Mouse (Mus musculus) lung, postnatal 14 days (tissue): ENCODE measurements around the gene Sh3bgrl.
"Not testable (repeated sequence)": the region's sequence is repeated elsewhere in the genome, so short reads cannot be mapped to it uniquely, and the experiment has no call there.

Source experiments
- DNase-seq: peaks from one replicate; pipeline ENCODE4 v3.0.0; 2021

The Sh3bgrl gene

DNA sequence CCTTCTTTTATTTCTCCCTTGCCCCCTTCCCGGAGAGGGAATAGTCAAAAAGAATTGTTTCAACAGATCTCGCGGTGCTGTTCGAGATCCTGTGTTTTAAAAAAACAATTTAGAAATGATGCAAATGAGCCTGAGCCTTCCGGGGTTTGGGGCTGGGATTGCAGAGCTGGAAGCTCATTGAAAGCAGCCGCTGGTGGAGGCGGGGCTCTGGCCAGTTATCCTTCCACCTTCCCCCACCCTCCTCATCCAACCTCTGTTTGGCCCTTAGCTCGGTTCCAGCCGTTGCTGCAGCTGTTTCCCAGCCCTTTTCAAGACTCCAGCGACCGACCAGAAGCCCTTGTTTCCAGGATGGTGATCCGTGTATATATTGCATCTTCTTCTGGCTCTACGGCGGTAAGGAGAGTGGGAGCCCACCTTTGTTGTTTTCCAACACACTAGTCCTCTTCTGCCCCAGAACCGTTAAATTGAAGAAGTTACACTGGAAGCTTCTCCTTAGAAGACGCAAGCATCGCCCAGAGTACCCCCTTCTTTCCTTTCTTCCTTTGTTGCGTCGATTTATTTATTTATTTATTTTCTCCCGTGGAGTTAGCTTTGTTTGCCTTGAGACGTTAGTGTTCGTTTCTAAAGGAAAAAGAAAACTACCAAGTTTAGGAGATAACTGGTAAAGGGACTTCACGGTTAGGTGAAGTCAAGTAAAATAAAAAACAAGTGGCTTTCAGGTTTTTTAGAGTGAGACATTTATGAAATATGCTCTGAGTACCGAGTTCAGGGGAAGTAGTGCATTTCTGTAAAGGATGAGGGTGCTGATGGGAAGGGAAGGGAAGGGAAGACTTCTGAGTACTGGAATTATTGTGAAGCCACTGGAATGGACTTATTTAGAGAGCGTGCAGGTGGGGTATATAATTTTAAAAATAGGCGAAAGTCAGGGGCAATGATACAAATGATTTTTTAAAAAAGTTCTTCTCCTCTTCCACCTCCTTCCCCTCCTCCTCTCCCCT, at the start of gene Sh3bgrl:
Gene Sh3bgrl (plus strand): TSS at position 121 of the 998 bp plus-strand sequence.
- DNase-seq = peak; percentile 75

DNA sequence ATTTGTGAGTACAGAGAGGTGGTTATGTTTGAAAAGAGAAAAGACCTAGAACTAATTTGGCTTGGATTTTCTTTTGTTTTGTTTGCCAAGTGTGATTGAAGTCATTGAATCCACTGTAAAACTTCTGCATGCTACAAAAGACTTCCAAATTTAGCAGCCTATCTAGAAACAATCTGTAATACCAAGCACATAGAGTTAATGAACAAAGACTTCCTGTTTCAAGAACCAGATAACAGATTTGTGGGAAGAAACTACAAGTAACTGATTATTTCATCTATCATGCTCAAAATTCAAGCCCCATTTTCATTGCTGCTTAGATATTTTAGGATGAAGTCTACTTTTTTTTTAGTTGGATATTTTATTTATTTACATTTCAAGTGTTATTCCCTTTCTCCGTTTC, 47.4 kb upstream of the Sh3bgrl start:
- DNase-seq = no peak

DNA sequence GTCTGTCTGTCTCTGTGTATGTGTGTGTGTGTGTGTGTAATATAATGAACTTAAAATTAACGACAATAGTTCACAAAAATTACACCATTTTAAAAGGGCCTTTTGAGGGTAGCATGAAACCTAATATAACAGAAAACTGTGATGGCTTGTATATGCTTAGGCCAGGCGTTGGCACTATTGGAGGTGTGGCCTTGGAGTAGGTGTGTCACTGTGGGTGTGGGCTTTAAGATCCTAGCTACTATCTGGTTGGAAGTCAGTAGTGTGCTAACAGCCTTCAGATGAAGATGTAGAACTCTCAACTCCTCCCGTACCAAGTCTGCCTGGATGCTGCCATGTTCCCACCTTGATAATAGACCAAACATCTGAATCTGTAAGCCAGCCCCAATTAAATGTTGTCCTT, 23.4 kb upstream of the Sh3bgrl start:
- no peak for DNase-seq

GRCm38 (mm10) chrX:109075716-109076115, 19.4 kb upstream of the Sh3bgrl start:
- no peak for DNase-seq

- DNase-seq = peak; percentile 14
Observed at GRCm38 (mm10) chrX:109076355-109076754, 18.8 kb upstream of the Sh3bgrl start.

DNA sequence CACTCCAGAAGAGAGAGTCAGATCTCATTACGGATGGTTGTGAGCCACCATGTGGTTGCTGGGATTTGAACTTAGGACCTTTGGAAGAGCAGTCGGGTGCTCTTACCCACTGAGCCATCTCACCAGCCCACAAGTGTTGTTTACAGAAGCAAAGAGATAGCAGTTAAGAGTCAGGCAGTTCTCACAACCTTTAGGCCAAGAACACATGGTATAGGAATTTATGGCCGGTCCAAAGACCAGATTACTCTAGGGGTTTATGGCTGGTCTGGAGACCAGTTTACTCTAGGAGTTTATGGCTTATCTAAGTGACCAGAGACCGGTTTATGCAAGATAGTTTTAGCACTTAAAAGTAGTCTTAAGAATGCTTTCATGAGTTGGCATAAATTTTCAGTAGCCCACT, 15.8 kb upstream of the Sh3bgrl start:
- not testable (repeated sequence) for DNase-seq

- DNase-seq = no peak
Observed at GRCm38 (mm10) chrX:109087073-109087472, 8.1 kb upstream of the Sh3bgrl start.

GRCm38 (mm10) chrX:109094800-109095199, 365 bp upstream of the Sh3bgrl start:
- DNase-seq = no peak

- DNase-seq = no peak
Observed at GRCm38 (mm10) chrX:109098511-109098910, 3.3 kb downstream of the Sh3bgrl start.

DNA sequence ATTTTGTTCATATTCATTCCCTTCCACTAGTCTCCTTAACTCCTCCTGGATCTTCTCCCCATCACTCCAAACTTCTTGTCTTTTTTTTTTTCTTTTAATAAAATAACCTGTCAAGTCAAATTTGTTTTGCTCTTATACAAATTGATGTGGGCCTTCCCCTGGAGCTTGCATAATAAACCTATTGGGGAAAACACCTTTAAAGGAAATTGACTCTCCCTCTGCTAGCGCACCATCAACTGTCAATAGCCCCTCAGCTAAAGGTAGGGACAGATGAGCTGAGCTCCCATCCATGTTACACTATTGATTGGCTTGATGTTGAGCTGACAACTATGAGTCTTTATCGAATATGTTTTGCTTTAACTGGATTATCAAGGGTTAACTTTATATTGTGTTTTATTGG, 5.3 kb downstream of the Sh3bgrl start:
- no peak for DNase-seq

DNA sequence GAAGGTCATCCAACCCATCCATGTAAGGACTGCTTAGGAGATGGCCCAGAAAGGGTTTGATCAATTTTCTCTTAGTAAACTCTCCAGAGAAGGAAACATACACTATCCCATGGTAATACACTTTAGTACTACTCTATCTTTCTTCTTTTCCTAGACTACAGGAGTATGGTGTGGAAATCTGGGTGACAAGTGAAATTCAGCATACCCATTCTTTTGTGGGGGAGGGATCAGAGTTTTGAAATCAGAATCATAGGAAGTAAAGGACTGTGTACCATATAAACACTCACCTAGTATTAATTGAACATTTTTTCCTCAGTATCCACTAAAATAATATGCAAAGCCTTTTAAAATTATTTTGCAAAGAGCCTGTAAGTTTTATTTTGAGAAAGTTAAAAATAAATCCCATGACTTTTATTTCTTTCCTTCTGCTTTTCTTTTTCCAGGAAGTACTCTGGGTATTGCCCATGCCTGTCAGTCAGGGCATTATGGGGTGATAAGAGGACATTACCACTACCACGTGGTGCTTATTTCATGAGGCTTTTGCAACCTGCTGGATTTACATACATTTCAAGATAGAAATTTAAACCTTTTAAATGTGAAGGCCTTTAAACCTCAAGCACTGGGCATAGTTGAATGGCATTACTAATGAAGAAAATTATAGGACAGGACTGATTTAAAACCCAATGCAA, 13.1 kb downstream of the Sh3bgrl start:
- no peak for DNase-seq

DNA sequence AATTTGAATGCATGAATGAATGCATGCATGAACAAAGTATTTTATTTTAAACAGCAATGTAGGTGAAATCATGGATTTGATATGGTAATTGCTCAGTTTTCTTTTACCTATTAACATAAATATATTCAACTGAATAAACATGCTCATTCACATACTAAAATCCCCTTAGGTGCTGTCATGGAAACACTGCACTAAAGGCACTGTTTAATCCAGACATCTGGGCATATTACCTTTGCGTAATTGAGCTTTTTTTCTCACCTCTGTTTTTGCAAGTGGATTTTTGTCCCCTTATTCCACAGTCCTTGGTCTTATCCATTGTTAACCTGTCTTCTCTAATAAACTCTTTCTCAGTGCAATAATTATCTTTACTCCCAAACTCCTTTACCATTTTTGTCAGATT, 17.7 kb downstream of the Sh3bgrl start:
- no peak for DNase-seq

DNA sequence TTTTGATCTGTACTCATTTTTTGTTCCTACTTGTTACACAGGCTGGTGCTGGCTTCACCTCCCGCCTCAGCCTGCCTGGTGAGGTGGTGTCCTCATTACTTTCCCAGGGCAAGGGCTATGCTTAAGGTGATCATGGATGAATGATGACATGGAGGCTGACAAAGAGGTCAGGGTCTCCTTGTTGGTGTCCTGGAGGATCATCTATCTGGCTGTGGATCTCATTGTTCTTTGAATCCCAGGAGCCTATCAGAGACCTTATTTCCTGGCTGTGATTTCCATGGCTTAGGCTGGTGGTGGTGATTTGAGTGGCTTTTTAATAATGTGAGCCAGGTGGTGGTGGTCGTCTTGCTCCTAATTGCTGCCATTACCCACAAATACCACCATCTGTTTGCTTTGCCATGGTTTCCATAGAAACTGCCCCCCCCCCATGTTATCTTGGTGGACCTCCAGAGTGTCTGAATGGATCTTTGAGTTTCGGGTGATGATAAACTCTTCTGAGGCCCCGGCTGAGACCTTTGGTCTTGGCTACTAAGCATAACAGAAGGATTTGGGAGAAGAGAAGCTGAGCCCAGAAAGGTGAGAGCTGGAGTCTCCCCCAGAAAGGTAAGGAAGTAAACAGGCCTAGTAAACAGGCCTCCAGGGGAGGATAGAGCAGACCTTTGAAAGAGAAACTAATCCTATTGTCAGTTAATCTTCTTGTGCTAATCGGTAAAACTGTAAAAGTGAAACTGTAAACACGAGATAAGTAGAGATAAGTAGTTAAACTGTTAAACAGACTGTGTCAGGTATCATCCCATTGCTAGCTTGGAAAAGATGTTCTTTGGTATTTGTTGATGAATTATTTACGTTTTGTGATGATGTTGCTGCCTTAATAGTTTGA, 18.5 kb downstream of the Sh3bgrl start:
- no peak for DNase-seq

DNA sequence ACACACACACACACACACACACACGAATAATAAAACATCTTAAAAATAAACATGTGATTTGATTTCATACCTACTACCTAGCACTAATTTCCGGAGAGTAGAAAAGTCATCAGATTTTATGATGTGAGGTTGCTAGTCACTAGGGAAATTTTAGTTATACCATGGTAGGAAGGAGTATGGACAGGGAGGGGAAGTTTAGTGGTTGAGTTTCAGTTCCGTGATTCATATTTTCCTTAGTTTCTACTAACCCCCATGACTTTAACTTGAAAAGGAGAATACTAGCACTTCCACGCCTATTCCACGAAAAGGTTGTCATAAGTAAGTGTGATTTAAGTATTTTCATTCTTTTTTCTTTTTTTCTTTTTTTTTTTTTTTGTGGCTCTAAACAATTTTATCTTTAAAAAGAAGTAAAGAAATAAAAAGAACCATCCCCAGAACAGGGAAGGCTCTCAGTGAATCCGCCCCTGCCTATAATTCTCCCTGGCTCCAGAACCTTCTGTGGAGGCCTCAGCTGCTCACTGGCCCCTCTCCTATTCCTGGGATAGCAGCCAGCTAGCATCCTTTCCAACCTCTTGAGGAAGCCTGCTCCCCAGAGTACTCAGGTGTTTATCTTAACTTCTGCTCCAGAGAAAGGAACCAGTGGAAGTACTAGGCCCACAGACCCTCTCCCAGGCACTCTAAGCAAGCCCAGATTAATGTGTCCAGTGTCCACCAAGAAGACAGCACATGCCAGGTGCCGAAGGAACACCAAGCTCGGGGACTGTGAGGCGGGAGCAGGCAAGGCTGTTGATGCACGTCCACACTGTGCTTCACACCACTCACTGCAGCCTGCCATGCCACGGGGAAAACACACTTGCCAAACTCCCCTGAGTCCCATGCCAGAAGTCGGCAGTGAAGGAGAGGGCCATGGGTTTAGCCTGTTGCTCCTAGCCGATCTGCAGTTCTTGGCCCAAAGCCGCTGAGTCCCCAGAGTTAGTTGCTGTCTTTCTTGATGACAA, 25.0 kb downstream of the Sh3bgrl start:
- peak; percentile 23 for DNase-seq

GRCm38 (mm10) chrX:109121161-109121560, 26.0 kb downstream of the Sh3bgrl start:
- no peak for DNase-seq

DNA sequence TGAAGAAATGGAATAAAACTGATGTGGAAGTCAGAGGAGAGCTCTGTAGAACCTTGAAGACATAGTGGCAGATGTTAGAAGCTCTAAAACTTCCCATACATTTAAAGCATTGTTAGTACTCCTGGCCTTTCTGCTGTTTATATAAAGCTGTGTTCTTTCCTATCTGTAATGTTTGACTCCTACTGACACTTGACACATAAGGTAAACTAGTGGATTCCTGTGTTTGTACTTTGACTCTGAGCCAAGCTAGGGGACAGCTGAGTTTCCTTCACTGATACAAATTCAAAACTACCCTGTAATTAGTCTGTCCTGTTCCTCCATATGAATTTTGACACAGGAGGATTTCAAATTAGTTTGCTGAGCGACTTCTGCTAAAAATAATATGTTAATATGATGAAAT, 27.5 kb downstream of the Sh3bgrl start:
- no peak for DNase-seq

DNA sequence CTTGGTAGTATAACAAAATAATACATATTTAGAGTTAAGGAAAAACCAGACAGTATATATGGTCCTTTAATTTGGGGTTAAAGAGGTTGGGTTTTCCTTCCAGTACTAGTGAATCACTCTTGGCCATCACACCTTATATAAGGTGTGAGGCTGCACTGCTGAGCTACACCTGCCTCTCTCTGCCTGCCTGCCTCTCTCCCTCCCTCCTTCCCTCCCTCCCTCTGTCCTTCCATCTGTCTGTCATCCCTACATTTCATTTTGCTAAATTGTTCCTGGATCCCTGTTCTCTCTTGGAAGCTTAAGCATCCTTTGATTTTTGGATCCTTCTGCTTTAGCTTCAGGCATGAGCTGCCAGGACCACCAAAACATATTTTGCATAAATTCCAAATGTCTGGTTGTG, 28.6 kb downstream of the Sh3bgrl start:
- no peak for DNase-seq

- DNase-seq = no peak
Observed at GRCm38 (mm10) chrX:109126847-109127246, 31.7 kb downstream of the Sh3bgrl start.

- DNase-seq = no peak
Observed at GRCm38 (mm10) chrX:109127551-109128088, 32.5 kb downstream of the Sh3bgrl start.

GRCm38 (mm10) chrX:109130066-109130465, 34.9 kb downstream of the Sh3bgrl start:
- DNase-seq = no peak

GRCm38 (mm10) chrX:109131834-109132233, 36.7 kb downstream of the Sh3bgrl start:
- no peak for DNase-seq
